Mouse (Mus musculus): ENCODE results near the gene Crybb3.

Crybb3 gene

DNA sequence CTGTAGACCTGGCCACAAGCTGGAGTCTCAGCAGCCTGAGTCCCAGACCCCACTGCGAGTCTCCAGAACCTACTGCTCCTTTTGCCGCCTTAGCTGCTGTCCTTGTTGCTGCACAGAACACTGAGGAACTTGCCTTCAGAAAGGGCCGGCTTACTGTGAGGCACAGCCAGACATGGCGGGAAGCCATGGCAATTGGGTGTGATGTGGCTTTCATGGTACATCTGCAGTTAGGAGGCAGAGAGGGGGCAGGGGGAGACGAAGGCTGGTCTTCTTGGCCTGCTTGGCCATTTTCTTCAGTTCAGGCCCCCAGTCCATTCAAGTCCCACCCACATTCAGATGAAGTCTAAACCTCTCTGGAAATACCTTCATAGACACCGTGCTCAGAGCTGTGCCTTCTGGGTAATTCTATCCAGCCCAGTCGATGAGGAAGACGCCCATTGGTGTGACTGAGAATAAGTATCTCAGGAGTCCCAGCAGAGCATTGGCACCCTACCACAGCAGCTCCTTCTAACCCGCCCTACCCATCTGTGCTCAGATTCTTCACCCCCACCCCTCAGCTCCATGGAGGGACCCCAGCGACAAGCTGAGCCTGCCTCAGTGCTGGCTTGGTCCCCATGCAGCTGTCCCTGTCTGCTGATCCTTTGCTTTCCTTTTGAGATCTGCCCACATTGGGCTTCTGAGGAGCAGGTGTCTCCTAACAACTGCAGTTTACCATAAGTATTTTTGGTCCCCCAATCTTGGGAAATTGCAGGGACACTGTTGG, 35.7 kb downstream of the Crybb3 start:
- DNase-seq (ENCODE audit: low spot score) = no peak

DNA sequence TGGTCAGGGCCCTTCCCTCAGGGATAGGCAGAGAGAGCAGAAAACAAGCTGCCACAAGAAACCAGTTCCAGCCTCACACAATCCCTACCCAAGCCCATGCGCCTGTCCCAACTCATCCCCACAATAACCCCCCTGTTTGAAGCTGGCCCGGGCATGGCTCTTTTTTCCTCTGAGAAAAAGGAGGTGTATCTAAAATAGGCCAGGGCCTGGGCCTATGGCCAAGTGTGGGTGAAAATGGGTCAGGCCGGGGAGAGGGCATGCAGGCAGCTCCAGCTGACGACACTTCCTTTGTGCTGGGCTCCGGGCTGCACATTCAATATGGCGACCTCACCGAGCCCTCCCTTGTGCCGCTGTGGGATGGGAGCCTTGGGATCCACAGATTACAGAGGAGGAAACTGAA, 37.9 kb downstream of the Crybb3 start:
- DNase-seq (ENCODE audit: low spot score) = no peak

DNA sequence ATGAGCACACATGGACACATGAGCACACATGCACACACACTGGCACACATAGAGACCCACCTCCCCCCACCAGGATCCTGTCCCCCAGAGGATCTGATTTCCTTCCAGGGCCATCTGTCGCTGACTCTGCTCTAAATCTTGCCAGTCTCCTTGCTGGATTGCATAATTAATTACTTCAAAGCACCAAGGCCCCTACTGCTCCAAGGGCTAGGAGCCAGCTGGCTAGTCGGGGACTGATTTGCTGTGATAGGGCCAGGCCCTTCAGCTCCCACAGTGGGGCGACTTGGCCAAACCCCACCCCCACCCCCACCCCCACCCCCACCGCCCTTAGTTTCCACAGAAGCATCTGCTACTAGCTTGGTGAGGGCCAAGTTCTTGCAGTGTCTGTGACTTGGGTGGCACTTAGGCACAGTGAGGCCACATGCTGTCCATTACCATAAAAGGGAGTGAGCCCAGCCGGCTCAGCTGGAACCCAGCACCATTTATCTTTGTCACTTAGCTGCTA, 39.8 kb downstream of the Crybb3 start:
- DNase-seq (ENCODE audit: low spot score) = peak; percentile 71

DNA sequence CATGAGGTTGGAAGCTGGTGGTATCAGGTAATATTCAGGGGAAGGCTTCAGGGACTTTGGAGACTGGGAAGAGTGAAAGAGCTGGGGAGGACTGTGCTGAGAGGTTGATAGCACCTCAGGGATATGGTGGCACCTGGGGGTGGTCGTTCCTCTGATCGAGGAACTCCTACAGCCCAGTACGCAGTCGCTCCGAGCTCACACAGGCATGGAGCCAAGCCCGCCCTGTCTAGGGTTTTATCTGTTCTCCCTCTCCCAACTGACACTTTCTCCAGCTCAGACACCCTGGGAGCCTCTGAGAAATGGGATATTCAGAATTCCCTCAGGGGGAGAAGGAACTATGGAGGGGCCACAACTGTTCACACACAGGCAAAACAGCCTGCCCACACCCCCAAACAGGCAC, 40.6 kb downstream of the Crybb3 start:
- DNase-seq (ENCODE audit: low spot score) = no peak

DNA sequence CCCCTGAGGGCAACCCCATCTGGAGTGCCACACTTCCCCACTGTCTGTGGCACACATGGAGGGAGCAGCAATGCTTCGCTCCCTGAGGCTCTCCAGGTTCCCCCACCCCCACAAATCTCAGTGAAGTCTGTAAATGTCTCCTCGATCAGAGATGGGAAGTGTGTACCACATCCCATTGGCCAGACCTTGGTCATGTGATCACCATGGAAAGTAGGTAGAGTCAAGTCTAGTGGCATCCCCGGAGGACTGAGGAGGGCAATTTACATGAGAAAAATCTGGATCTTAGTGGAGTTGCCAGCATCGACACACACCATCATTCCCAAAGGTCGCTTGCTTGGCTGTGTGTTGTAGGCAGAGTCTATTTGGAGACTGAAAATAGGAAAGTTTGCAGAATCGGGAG, 42.8 kb downstream of the Crybb3 start:
- no peak for DNase-seq (ENCODE audit: low spot score)

DNA sequence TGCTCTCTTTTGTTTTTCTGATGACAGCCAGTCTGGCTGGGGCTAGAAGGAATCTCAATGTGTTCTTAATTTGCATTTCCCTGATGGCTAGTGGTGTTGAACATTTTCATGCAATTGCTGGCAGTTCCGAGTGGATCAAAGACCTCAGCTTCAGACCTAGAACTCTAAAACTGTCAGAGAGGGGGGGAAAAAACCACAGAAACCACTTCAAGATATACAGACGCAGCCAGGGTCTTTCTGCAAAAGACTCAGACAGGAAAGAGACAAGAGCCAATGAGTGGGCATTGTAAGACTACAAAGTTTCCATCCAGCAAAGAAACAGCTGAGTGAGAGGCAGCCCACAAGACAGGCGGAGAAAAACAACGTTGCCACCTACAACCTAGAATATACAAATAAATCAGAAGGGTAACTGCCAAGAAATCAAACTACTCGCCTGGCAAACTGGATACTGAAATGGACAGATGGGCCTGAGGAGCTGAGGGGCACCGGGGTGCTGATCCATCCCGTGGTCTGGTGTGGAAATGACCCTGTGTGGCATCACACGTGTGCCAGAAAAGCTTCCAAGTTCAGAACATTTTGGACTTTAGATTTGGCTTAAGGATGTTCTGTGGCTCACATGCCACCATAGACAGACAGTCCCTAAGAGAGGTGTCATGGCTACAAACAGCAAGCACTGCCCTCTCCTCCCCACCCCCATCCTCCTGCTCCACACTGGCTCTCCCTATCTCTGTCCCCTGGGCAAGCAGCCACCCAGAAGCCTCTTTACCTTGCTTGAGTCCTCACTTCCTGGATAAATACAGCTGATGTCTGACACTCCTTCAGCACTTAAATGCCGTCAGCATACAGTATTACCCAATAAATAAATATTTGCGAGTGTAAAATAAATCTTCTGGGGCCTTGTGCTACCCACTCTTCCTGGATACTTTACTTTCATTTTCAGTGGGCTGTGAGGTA, 46.0 kb downstream of the Crybb3 start:
- no peak for DNase-seq (ENCODE audit: low spot score)

DNA sequence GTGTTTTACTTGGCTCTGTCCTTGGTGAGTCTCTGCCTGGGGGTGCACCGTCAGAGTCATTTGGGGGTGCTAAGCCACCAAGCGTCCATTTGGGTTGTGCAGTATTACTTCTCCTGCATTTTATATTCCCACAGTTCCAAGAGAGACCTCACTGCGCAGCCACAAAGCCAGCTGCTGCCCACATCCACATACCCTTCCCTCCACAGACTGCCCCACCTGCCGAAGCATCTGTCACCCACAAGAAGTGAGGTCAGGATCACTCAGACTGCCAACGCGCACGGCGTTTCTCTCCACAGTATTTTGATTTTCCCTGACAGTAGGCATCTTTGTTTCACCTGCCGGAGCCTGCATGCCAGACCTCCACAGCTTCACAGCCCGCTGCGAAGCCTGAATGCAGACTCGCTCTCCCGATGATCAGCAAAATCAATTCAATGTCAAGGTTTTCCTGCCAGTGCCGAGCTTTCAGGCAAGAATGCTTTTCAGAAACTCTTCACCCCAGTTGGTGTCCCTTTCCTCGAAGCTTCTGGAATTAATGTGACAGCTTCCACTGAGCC, 50.1 kb downstream of the Crybb3 start:
- DNase-seq (ENCODE audit: low spot score) = peak; percentile 30

DNA sequence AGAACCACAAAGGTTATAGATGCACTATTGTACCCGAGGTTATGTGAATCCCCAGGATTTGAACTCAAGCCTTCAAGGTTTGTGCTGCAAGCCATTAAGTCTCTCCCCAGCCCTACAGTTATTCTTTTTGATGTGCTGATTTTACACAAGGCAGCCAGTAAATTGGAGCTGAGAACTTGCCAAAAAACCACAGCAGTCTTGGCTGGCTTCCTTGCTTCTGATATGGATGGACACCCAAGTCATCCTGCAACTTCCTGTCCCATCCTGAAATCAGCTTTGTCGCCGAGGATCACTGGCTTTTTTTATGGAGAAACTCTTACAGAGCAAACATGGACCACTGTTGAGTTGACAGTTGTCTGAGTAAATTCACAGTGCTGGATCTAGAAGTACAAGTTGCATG, 51.3 kb downstream of the Crybb3 start:
- no peak for DNase-seq (ENCODE audit: low spot score)

DNA sequence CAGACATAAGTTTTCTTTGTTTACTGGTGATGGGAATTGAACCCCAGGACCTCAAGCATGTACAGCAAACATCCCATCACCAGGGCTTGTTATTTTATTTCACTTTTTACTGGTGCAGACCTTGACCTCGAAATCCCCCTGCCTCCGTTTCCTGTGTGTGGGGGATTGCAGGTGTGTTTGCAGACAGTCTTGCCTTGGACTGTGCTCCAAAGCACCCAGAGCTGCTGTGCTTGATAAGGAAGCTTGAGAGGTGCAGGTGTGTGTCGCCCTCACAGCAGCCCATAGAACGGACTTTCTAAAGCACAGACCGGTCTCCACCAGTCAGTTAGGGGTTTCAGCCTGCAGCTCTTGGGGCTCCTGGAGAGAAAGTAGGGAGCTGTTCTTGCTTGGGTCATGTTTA, 54.7 kb downstream of the Crybb3 start:
- no peak for DNase-seq (ENCODE audit: low spot score)

All from retina, embryonic 14.5 days (tissue).